Mouse (Mus musculus): Measurements from ENCODE around the gene Habp4.

Habp4 gene

GRCm38 (mm10) chr13:64178746-64179652 lies 17.4 kb downstream of the Habp4 start:
- no peak for DNase-seq

- DNase-seq, result no peak
These were observed 18.7 kb downstream of the Habp4 start for GRCm38 (mm10) chr13:64180300-64180699.

- DNase-seq, result peak; percentile 79 to 86
These were observed 19.3 kb downstream of the Habp4 start for GRCm38 (mm10) chr13:64180888-64181287.

- no peak for DNase-seq
These were observed 20.5 kb downstream of the Habp4 start for GRCm38 (mm10) chr13:64182091-64182490.

GRCm38 (mm10) chr13:64183583-64183982 lies 22.0 kb downstream of the Habp4 start:
- peak in 1 of 2 experiments; percentile 21 for DNase-seq

GRCm38 (mm10) chr13:64184361-64184760 lies 22.7 kb downstream of the Habp4 start:
- no peak for DNase-seq

GRCm38 (mm10) chr13:64185176-64185575 lies 23.6 kb downstream of the Habp4 start:
- no peak for DNase-seq

- no peak for DNase-seq
These were observed 24.0 kb downstream of the Habp4 start for GRCm38 (mm10) chr13:64185586-64185985.

GRCm38 (mm10) chr13:64186516-64186915 lies 24.9 kb downstream of the Habp4 start:
- no peak for DNase-seq

- DNase-seq, result no peak
These were observed 25.4 kb downstream of the Habp4 start for GRCm38 (mm10) chr13:64187065-64187464.

GRCm38 (mm10) chr13:64197899-64198298 lies 36.3 kb downstream of the Habp4 start:
- DNase-seq, result no peak

- DNase-seq, result no peak
These were observed 36.7 kb downstream of the Habp4 start for GRCm38 (mm10) chr13:64198310-64198709.

GRCm38 (mm10) chr13:64200911-64201310 lies 39.3 kb downstream of the Habp4 start:
- DNase-seq, result no peak

GRCm38 (mm10) chr13:64204726-64205125 lies 43.1 kb downstream of the Habp4 start:
- peak; percentile 60 to 80 for DNase-seq

- DNase-seq, result peak; percentile 11 to 27
These were observed 43.6 kb downstream of the Habp4 start for GRCm38 (mm10) chr13:64205186-64205585.

- DNase-seq, result no peak
These were observed 46.5 kb downstream of the Habp4 start for GRCm38 (mm10) chr13:64208146-64208545.

- DNase-seq, result no peak
These were observed 50.5 kb downstream of the Habp4 start for GRCm38 (mm10) chr13:64211995-64212603.

GRCm38 (mm10) chr13:64214891-64215290 lies 53.3 kb downstream of the Habp4 start:
- DNase-seq, result no peak

GRCm38 (mm10) chr13:64225738-64226137 lies 64.1 kb downstream of the Habp4 start:
- DNase-seq, result no peak

- no peak for DNase-seq
These were observed 65.1 kb downstream of the Habp4 start for GRCm38 (mm10) chr13:64226725-64227124.

GRCm38 (mm10) chr13:64233139-64233538 lies 71.5 kb downstream of the Habp4 start:
- no peak for DNase-seq

GRCm38 (mm10) chr13:64235062-64235715 lies 73.6 kb downstream of the Habp4 start:
- no peak for DNase-seq

- DNase-seq, result no peak
These were observed 74.2 kb downstream of the Habp4 start for GRCm38 (mm10) chr13:64235777-64236176.

All from kidney, postnatal 36 days (tissue).